Mouse (Mus musculus) layer of hippocampus, postnatal 25 days (tissue): ENCODE results near the gene Krcc1. TPM values are rescaled to one million over a fixed set of nuclear protein-coding genes. Genes with fewer than 3 reads are reported as not detected.
"Not testable (repeated sequence)": the region's sequence is repeated elsewhere in the genome, so short reads cannot be mapped to it uniquely, and the experiment has no call there.

Experiments
- DNase-seq, 2 experiments: peaks; one replicate each; pipeline ENCODE4 v3.0.0; 2022; ENCODE audit warnings: mixed read lengths in 2 of 2, low spot score in 1 of 2; ENCODE audit errors: extremely low spot score in 1 of 2
- microRNA-seq, 2 experiments: library from miRNA; unstranded; fragments of <30 nt; microRNA quantifications; one replicate each; pipeline ENCODE4 v1.2.0; 2021
- total RNA-seq, 2 experiments: library from RNA; stranded (reverse); gene quantifications; 2 replicates each; pipeline ENCODE4 v1.2.3; 2021

Krcc1 gene
- total RNA-seq, 2 experiments from 2014 or later, result 15.3 to 17.9 TPM

GRCm38 (mm10) chr6:71324816-71325215, 53.3 kb downstream of the Krcc1 start:
- DNase-seq, result no peak

DNA sequence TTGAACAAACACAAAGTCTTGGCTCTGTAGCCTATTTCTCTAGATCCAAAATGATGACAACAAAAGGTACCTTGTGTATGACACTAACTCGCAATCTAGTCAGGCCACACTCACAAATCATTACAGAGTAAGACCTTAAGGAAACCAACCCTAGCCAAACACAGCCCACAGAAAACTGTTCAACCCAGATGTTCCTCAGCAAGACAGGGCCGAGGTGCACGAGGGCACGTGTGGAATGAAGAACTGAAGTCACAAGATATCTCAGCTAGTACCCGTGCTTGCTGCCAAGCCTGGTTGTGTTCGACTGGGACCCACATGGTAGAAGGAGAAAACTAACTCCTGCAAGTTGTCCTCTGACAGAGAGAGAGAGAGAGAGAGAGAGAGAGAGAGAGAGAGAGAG, 58.4 kb downstream of the Krcc1 start:
- no peak for DNase-seq

GRCm38 (mm10) chr6:71330486-71330885, 59.0 kb downstream of the Krcc1 start:
- no peak for DNase-seq

GRCm38 (mm10) chr6:71331491-71331890, 60.0 kb downstream of the Krcc1 start:
- DNase-seq, result not testable (repeated sequence)

DNA sequence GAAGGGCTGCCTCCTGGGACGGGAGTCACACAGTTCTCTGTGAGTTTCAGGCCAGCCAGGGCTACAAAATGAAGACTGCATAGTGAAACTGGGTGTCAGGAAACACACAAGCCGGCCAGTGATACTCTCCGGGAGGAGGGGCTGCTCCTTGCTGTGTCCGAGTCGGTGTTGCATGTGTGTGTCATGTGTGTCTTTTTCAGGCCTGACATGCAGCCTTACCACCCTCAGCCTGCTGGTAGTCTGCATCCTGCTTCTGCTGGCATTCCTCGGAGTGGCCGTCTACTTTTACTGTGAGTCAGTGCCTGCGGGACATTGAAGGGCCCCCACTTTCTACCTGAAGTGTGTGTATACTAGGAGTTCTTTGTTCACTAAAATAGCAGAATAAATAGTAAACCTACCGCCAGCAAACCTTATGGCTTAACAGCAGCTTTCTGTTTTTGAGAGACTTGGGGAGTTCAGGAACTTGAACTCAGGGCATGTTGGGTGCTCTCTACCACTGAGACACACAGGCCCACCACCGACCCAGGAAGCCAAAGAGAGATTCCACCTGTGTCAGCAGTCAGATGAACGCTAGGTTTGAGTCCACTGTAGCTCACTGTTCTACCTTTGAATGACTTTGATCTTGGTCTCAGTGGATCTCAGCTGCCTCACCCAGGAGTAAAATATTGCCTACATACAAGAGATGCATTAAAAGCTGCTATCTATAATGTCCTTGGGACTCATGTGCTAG, 60.9 kb downstream of the Krcc1 start:
- DNase-seq, result no peak

- no peak for DNase-seq
Observed at GRCm38 (mm10) chr6:71333031-71333430, 61.6 kb downstream of the Krcc1 start.

DNA sequence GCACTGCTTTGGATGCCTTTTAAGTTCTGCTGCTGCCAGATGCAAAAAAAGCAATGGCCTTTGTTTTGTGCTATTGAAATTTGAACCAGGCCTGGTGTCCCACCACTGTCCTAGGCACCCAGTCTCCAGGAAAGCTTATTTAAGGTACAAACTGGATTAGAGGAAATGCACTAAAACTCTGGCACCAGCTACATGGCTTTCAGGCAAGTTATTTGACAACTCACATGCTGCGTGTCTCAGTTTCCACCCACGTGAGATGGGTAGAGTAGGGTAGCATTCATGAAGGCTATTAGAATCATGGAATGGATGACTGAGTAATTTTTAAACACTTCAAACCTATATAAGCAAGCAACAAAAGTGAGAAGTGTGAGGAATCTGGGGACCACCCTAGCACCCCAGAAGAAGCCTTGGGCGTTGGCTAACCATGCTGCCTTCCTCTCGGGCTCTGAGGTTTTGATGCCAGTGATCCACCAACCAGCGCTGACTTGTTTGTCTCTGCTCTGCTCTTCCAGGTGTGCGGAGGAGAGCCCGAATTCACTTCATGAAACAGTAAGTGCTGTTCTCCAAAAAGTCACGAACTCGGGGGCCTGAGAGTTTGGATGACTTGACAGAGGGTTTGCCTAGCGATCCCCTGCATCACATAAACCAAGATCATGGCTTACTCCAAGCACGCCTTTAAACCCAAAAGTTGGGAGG, 62.2 kb downstream of the Krcc1 start:
- no peak for DNase-seq

Small RNA genes lying within 50 kb of the gene (microRNA-seq; reads per million reads assigned to microRNA genes)
- gene Mir8112, result 52.7 to 79.3 reads per million in 2 experiments

Other genes with a start within 250 kb of the Krcc1 start
- 1 to 10 TPM; 3.7 TPM for gene Thnsl2, start 127.2 kb upstream of the Krcc1 start, total RNA-seq
- gene Fabp1, start 71.8 kb upstream of the Krcc1 start, total RNA-seq, result not detected
- gene Smyd1, start 50.6 kb downstream of the Krcc1 start, total RNA-seq, result 1 to 10 TPM in 1 of 2 experiments, under 1 TPM in 1; 0.96 to 1.6 TPM
- gene Cd8b1, start 51.1 kb downstream of the Krcc1 start, total RNA-seq, result not detected
- gene Cd8a, start 101.8 kb downstream of the Krcc1 start, total RNA-seq, result not detected
- gene Rmnd5a, start 169.0 kb downstream of the Krcc1 start, total RNA-seq, result 10 to 100 TPM; 90.8 to 96.3 TPM
- 10 to 100 TPM; 46.0 to 48.3 TPM for gene Rnf103, start 222.2 kb downstream of the Krcc1 start, total RNA-seq